Mouse (Mus musculus): ENCODE measurements around the gene Grm7. TPM values are rescaled to one million over a fixed set of nuclear protein-coding genes. Genes with fewer than 3 reads are reported as not detected.

The Grm7 gene
- not detected for total RNA-seq (2023)

DNA sequence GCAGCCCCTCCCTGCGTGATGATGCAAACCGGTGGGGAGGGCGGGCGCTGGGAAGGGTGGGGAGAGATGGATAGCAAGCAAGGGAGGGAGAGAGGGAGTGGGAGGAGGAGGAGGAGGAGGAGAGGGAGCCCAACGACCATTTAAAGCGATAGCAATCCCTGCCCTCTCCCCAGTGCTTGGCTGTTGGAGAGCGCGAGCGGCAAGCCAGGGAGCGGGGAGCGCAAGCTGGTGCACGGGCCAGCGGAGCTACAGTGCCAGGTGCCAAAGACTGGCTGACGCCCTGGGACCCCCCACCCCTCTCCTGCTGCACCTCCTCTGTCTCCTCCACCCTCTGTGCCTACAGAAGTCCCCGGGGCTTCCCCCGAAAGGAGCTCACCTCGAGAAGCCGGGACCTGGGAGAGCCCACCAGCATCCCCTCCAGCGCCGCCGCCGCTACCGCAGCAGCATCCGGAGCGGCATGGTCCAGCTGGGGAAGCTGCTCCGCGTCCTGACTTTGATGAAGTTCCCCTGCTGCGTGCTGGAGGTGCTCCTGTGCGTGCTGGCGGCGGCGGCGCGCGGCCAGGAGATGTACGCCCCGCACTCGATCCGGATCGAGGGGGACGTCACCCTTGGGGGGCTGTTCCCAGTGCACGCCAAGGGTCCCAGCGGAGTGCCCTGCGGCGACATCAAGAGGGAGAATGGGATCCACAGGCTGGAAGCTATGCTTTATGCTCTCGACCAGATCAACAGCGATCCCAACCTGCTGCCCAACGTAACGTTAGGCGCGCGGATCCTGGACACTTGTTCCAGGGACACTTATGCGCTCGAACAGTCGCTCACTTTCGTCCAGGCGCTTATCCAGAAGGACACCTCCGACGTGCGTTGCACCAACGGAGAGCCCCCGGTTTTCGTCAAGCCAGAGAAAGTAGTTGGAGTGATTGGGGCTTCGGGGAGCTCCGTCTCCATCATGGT lies at the start of gene Grm7:
Gene Grm7, plus strand, starts transcription at position 171 of the 951 bp plus-strand sequence.

